Mouse (Mus musculus) midbrain, embryonic 16.5 days (tissue): ENCODE results near the gene Hivep3. TPM values are rescaled to one million over a fixed set of nuclear protein-coding genes. Genes with fewer than 3 reads are reported as not detected.

Experiments
- ATAC-seq: fragments of 200-750 bp; cut with Nextera tagmentation; 2 replicates; pipeline ENCODE4 v1.8.0; 2017; ENCODE audit warnings: moderate TSS enrichment
- H3K27ac ChIP-seq: fragments of 300-500 bp; sonication (generic); 2 replicates; pipeline ENCODE4 v1.5.1; 2014; ENCODE audit warnings: mild to moderate bottlenecking, low read length, mixed read lengths
- H3K27me3 ChIP-seq: fragments of 300-500 bp; sonication (generic); 2 replicates; pipeline ENCODE4 v1.6.1; 2014; ENCODE audit warnings: low read depth, low read length, mixed read lengths; ENCODE audit not compliant: control insufficient read depth, insufficient read depth
- H3K36me3 ChIP-seq: fragments of 300-500 bp; sonication (generic); 2 replicates; pipeline ENCODE4 v1.6.1; 2014; ENCODE audit warnings: mild to moderate bottlenecking, low read length, moderate library complexity, mixed read lengths; ENCODE audit not compliant: control insufficient read depth, insufficient read depth
- H3K4me1 ChIP-seq: fragments of 300-500 bp; sonication (generic); 2 replicates; pipeline ENCODE4 v1.6.1; 2014; ENCODE audit warnings: mild to moderate bottlenecking, low read length, mixed read lengths; ENCODE audit not compliant: control insufficient read depth, insufficient read depth
- H3K4me2 ChIP-seq: fragments of 300-500 bp; sonication (generic); 2 replicates; pipeline ENCODE4 v1.6.1; 2014; ENCODE audit warnings: mild to moderate bottlenecking, low read length, mixed read lengths
- H3K4me3 ChIP-seq: fragments of 300-500 bp; sonication (generic); 2 replicates; pipeline ENCODE4 v1.5.1; 2014; ENCODE audit warnings: low read depth, mild to moderate bottlenecking, low read length, moderate library complexity, mixed read lengths
- H3K9ac ChIP-seq: fragments of 300-500 bp; sonication (generic); 2 replicates; pipeline ENCODE4 v1.6.1; 2014; ENCODE audit warnings: low read depth, low read length, mixed read lengths
- H3K9me3 ChIP-seq: fragments of 300-500 bp; sonication (generic); replicated peaks from 2 replicates; pipeline ENCODE4 v1.6.1; 2014; ENCODE audit warnings: mild to moderate bottlenecking, low read length, mixed read lengths; ENCODE audit not compliant: control insufficient read depth, poor library complexity, severe bottlenecking
- WGBS: fragments of 180-500 bp; shearing (Covaris S2); extraction: QIAGEN DNeasy Blood & Tissue Kit; methylation state at CpG from one replicate; pipeline ENCODE4 v1.1.7; 2014; 5-methylcytosine and 5-hydroxymethylcytosine counted together
- polyA plus RNA-seq: library from polyadenylated mRNA; unstranded; fragments of >200 nt; fragmentation: Nextera tagmentation; extraction: Ambion mirVana; gene quantifications from 2 replicates; pipeline ENCODE4 v1.2.1, GENCODE M21; 2015

Hivep3 gene
- polyA plus RNA-seq, 1 experiment from 2014 or later = 20.2 TPM

DNA sequence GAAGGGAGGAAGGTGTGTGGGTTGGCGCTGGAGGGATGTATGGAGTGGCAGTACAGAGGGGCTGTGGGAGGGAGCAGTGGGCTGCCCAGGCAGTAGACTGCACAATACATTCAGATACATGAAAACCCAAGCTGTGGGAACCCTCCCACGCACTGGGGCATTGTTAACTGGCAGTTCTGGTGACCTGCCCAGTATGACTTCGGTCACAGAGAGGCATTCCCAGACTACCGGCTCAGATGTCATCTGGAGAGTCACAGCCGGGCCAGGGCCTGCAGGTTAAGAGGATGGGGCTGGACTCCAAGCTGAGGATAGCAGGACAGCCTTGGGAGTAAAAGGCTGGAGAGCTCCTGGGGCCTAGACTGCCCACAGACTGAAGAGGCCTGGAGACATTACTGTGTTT, 265.3 kb downstream of the Hivep3 start:
- no peaks in the 10 kb centered on the region for H3K27me3 ChIP-seq
- H3K4me1 ChIP-seq = no peaks in the 10 kb centered on the region
- no peak overlapping the region for H3K4me2 ChIP-seq
- H3K9ac ChIP-seq = no peak overlapping the region
- no peak for ATAC-seq
- no peak overlapping the region for H3K4me3 ChIP-seq
- WGBS = 66% methylated on average over 5 of the region's 5 CpGs
- no peaks in the 10 kb centered on the region for H3K9me3 ChIP-seq
- no peak overlapping the region for H3K27ac ChIP-seq
- no peaks in the 10 kb centered on the region for H3K36me3 ChIP-seq

DNA sequence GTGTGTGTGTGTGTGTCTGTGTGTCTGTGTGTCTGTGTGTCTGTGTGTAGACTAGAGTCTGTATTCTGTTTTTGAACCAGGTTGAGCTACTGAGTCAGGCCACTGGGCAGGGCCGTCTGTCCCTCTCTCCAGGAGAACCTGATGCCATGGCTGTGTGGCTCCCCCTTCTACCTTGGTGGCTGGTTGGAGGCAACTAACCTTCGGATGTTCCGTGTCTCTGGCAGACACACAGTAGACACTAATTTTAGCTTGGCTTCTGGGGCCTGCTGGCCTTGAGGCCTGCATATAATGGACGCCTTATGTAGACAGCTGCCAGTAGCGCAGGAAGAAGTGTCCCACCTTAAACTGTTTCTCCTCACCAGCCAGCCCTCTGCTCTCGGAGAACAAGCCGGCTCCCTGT, 267.3 kb downstream of the Hivep3 start:
- ATAC-seq = no peak
- H3K9ac ChIP-seq = no peak overlapping the region
- H3K9me3 ChIP-seq = no peaks in the 10 kb centered on the region
- H3K27ac ChIP-seq = no peak overlapping the region
- H3K4me3 ChIP-seq = no peak overlapping the region
- 89% methylated on average over 7 of the region's 7 CpGs for WGBS
- H3K27me3 ChIP-seq = no peaks in the 10 kb centered on the region
- H3K4me1 ChIP-seq = no peaks in the 10 kb centered on the region
- H3K4me2 ChIP-seq = no peak overlapping the region
- no peaks in the 10 kb centered on the region for H3K36me3 ChIP-seq

DNA sequence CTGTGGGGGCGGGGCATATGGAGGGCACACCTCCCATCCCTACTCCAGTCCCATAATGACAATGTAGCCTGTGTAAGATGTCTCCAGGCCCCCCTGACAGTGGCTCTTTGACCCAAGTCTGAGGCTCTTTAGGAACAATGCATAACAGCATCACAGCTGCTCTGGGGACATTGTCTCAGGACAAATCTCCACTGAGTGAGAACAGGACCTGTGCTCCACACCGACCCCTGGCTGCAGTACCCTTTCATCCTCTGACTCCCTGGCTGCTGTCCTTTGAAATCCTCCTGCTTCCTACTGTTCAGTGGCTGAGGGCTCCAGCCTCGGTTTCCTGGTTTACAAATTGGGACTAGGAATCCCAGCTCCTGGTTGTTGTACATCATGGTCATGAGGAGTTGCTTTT, 269.4 kb downstream of the Hivep3 start:
- Histone ChIP-seq H3K4me3 (no peak overlapping the region), H3K9ac (no peak overlapping the region), H3K36me3 (no peaks in the 10 kb centered on the region), H3K27ac (no peak overlapping the region), H3K9me3 (no peaks in the 10 kb centered on the region), H3K27me3 (no peaks in the 10 kb centered on the region), H3K4me1 (no peaks in the 10 kb centered on the region), H3K4me2 (no peak overlapping the region)
- WGBS = 49% methylated on average over 3 of the region's 3 CpGs
- ATAC-seq = no peak

DNA sequence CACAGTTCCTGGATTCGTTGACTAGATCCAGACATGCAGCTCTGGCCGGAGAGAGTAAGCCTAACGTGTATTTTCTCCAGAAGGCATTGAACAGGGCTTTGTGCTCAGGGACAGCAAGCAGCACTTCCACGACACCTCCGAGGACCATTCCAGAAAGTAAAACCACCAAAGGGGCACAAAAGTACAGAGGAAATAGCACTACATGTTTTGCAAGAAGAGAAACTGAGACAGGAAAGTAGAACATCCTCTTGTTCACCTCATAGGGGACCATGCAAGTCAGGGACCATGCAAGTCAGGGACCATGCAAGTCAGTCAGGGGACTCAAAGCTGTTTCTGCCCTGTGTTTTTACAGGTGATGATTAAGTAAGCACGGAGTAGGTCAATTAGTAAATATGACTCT, 272.5 kb downstream of the Hivep3 start:
- Histone ChIP-seq H3K27ac (no peak overlapping the region), H3K9ac (no peak overlapping the region), H3K4me3 (no peak overlapping the region), H3K36me3 (no peaks in the 10 kb centered on the region), H3K27me3 (no peaks in the 10 kb centered on the region), H3K9me3 (no peaks in the 10 kb centered on the region), H3K4me1 (no peaks in the 10 kb centered on the region), H3K4me2 (no peak overlapping the region)
- WGBS = 81% methylated on average over 6 of the region's 6 CpGs
- ATAC-seq = no peak

DNA sequence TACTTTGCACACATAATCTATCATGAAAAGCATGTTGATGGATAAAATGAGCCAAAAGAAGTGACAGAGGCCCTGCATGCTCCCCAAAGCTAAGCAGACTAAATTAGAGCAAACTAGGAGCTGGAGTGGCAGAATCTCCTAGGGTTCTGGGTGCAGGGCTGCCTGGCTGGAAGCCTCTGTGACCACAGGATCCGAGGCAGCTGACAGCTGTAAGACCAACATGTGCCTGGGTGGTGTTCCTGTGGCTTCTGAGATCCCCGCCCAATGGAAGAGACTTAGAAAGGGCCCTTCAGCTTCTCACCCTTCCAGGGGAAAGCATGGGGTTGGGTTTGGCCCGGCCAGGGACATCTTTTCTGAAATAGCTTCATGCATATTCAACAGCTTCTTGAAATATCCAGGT, 274.3 kb downstream of the Hivep3 start:
- Histone ChIP-seq H3K9ac (no peak overlapping the region), H3K27ac (no peak overlapping the region), H3K9me3 (no peaks in the 10 kb centered on the region), H3K4me2 (no peak overlapping the region), H3K36me3 (no peaks in the 10 kb centered on the region), H3K27me3 (no peaks in the 10 kb centered on the region), H3K4me1 (no peaks in the 10 kb centered on the region), H3K4me3 (no peak overlapping the region)
- no peak for ATAC-seq
- WGBS = 81% methylated on average over 3 of the region's 3 CpGs

DNA sequence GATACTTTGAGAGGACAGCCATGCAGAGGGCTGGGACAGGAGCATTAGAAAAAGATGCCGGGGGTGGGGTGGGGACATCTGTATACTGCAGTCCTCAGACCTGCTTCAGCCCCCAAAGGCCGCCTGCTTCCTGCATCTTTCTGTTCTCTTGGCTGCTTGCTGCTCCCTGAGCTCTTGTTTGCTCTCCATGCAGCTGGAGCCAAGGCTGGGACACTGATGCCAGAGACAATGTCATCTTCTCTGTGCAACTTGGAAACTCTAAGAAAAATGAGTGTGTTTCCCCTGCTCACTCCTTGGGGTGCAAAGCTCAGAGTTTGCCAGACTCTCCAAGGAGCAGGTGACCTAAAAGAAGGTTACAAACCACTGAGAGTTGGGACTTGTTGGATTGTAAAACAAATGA, 275.6 kb downstream of the Hivep3 start:
- Histone ChIP-seq H3K27me3 (no peaks in the 10 kb centered on the region), H3K27ac (no peak overlapping the region), H3K4me3 (no peak overlapping the region), H3K36me3 (no peaks in the 10 kb centered on the region), H3K9me3 (no peaks in the 10 kb centered on the region), H3K4me1 (no peaks in the 10 kb centered on the region), H3K9ac (no peak overlapping the region), H3K4me2 (no peak overlapping the region)
- 69% methylated on average over 2 of the region's 2 CpGs for WGBS
- ATAC-seq = no peak

DNA sequence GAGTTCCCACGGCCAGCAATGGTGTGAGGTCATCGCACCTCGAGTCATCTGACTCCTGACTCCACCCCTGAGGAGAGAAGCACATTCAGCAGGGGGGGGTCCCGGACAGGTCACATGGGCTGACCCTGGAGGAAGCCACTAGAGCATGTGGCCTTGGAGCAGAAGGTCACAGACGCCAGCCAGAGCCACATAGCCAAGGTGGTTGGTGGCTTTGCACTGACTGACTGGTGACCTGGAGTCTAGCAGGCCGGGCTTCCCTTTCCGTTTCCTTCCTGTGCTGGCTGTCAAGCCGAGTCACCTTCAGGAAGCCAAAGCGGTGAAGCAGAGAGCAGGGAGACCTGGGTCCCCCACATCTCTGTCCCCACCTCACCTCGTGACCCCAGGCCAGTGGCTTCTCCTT, 278.2 kb downstream of the Hivep3 start:
- H3K4me2 ChIP-seq = no peak overlapping the region
- no peaks in the 10 kb centered on the region for H3K4me1 ChIP-seq
- no peaks in the 10 kb centered on the region for H3K9me3 ChIP-seq
- no peaks in the 10 kb centered on the region for H3K36me3 ChIP-seq
- no peak overlapping the region for H3K9ac ChIP-seq
- H3K4me3 ChIP-seq = no peak overlapping the region
- no peak for ATAC-seq
- no peak overlapping the region for H3K27ac ChIP-seq
- no peaks in the 10 kb centered on the region for H3K27me3 ChIP-seq
- 79% methylated on average over 10 of the region's 10 CpGs for WGBS

DNA sequence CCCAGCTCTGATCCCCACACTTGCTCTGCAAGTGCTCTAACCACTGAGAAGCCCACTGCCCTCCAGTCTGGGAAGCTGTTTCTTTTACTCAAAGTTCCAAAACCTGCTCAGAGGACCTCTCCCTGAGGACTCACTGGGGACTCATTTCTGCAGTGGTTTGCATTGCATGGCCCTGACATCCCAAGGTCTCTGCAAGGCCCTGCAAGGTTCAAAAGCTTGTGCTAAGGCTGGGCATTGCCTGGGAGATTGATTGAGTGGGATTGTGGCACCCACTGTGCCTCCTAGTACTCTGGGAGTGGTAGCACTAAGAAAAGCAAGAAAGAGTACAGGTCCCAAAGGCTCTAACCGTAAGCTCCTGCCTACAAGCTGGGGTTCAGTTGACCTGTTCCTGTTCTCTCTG, 279.3 kb downstream of the Hivep3 start:
- no peak for ATAC-seq
- no peak overlapping the region for H3K9ac ChIP-seq
- H3K27ac ChIP-seq = no peak overlapping the region
- H3K36me3 ChIP-seq = no peaks in the 10 kb centered on the region
- WGBS = 95% methylated on average over 1 of the region's 1 CpGs
- H3K27me3 ChIP-seq = no peaks in the 10 kb centered on the region
- no peaks in the 10 kb centered on the region for H3K9me3 ChIP-seq
- H3K4me3 ChIP-seq = no peak overlapping the region
- no peak overlapping the region for H3K4me2 ChIP-seq
- H3K4me1 ChIP-seq = no peaks in the 10 kb centered on the region

DNA sequence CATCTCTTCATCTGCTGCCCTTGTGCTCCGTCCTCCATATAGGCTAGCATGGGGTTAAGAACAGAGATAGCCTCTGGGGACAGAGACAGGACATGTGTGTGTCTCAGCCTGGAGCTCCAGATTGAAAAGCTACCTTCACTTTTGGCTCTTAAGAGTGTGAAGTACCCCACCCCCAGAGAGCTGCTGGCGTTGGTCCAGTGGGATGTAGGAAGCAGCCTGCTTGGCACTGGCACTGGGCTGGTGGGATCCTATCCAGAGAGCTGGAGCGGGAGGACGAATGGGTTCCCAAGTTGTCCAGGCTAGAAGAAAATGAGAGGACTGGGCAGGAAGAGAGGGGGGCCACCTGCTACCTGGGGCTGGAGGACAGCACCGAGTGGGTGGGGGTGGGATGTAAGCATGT, 284.8 kb downstream of the Hivep3 start:
- ATAC-seq = no peak
- Histone ChIP-seq H3K36me3 (no peaks in the 10 kb centered on the region), H3K4me3 (no peak overlapping the region), H3K4me2 (no peak overlapping the region), H3K9me3 (no peaks in the 10 kb centered on the region), H3K4me1 (no peaks in the 10 kb centered on the region), H3K9ac (no peak overlapping the region), H3K27me3 (no peaks in the 10 kb centered on the region), H3K27ac (no peak overlapping the region)
- 84% methylated on average over 5 of the region's 5 CpGs for WGBS

DNA sequence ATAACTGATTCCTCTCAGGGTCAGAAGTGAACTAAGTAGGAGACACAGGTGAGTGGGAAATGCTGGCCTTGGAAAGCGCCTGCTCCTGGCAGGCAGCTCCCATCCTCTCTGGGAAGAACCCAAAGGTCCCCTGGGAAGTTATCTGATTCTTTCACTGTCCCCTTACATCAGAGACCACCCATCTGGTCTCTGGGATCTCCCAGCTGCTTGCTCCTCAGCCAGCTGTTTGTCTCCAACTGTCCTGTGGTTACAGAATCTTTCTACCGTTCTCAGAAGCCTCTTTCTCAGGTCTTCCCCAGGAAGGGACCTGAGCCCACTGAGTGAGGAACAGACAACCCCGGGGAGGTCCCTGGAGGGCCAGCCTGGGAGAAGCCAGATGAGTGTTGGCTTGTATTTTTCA, 288.8 kb downstream of the Hivep3 start:
- no peaks in the 10 kb centered on the region for H3K9me3 ChIP-seq
- WGBS = 66% methylated on average over 3 of the region's 3 CpGs
- no peak overlapping the region for H3K4me2 ChIP-seq
- H3K27ac ChIP-seq = no peak overlapping the region
- H3K4me1 ChIP-seq = no peaks in the 10 kb centered on the region
- no peaks in the 10 kb centered on the region for H3K27me3 ChIP-seq
- H3K9ac ChIP-seq = no peak overlapping the region
- H3K4me3 ChIP-seq = no peak overlapping the region
- ATAC-seq = no peak
- no peaks in the 10 kb centered on the region for H3K36me3 ChIP-seq
